Mouse (Mus musculus): ENCODE measurements around the gene Tbc1d7.

DNA sequence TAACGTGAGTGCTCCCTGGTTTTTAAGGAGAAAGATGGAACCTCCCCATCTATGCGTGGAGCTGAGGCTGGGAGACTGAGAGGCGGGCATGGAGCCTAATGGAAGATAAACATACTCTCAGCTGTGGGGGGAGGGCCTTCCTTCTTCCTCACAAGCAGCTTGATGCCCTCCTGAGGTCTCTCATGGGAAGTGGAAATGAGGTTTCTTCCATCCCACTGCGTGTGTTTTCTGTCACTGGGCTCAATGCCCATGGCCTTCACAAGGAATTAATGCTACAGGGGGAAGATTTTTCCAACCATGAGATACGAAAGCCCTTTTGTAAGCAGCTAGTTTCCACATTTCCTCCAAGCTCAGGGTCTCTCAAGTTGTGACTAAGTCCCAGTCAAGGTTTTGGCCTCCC lies 32.3 kb upstream of the Tbc1d7 start:
- no peak for TF ChIP-seq CTCF (IDR thresholded peaks at IDR 0.05; ENCODE audit: low read depth)
- no peak for TF ChIP-seq EP300 (IDR thresholded peaks at IDR 0.05; ENCODE audit: low read depth)

Data from liver, embryonic 14.5 days (tissue).